Mouse (Mus musculus) layer of hippocampus, postnatal 14 days (tissue): ENCODE results near the gene Mcu. TPM values are rescaled to one million over a fixed set of nuclear protein-coding genes. Genes with fewer than 3 reads are reported as not detected.

Experiments
- DNase-seq, 2 experiments: peaks; one replicate each; pipeline ENCODE4 v3.0.0; 2021 to 2022; ENCODE audit warnings: low spot score in 2 of 2, mixed read lengths in 1 of 2
- total RNA-seq, 2 experiments: library from RNA; stranded (reverse); gene quantifications; 2 replicates each; pipeline ENCODE4 v1.2.3; 2021

Gene Mcu
- total RNA-seq, 2 experiments from 2014 or later: 57.7 to 58.3 TPM

DNA sequence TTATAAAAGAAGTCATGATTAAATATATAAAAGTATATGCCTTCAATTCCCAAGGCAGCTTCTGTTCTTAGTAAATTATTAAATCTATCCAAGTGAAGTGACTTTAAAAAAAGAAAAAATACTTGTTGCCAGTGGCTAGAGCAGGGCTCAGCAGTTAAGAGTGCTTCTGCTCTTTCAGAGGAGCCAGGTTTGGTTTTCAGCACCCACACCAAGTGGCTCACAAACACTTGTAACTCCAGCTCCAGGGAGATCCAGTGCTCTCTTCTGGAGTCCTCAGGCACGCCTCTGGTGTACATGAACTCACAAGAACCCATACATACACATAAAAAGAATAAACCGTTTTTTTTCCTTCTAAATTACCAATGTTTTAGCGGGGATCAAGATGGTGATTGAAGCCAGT is 116.3 kb downstream of the Mcu start:
- no peak for DNase-seq

DNA sequence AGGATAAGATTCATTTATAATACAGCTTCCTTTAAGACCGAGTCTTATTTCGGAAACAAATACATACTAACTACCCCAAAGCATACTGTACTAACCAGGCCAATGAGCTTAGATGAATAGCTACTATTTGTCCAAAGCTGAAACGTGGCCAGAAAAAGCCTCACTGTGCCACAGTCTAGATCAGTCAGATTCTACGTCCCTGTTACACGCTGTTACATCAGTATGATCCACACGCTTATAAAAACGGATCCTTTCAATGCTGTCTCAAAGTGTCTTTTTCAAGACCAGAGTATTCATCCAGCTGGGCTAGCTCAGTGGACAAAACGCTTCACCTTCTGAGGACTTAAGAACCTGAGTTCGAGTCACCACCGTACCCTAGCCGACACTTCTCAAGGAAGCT is 119.5 kb downstream of the Mcu start:
- no peak for DNase-seq

DNA sequence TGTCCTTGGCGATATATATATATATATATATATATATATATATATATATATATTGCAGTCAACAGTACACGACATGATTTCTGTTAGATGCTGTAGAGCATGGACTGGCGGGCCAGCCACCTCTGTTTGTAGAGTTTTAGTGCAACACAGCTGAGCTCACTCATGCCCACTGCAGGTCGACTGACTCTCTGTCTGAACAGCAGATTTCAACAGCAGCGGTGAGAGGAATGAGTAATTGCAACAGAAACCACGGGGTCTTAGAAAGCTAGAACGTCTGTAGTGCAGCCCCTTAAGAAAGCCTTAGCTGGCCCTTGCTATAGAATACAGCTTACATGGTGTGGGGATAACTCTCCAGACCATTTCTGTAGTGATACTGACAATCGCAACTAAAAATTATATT is 121.6 kb downstream of the Mcu start:
- no peak for DNase-seq

DNA sequence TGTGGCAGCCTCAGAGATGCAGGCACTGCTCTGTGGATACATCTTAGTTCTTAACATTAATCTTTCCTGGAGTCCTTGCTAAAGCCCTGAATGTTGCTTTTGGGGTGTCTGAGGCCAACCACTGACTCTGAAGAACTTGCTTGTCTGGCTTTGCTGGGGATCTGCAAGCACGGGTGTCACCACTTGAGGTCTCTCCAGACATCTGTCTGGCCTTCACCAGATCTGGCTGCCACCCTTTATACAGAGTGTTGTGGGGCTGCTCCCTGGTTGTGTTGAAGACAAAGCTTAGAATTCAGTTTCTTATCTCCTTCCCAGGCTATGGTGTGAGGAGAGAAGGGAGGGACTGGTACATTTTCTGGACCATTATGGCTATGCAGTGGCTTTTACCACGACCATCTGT is 122.4 kb downstream of the Mcu start:
- no peak for DNase-seq

DNA sequence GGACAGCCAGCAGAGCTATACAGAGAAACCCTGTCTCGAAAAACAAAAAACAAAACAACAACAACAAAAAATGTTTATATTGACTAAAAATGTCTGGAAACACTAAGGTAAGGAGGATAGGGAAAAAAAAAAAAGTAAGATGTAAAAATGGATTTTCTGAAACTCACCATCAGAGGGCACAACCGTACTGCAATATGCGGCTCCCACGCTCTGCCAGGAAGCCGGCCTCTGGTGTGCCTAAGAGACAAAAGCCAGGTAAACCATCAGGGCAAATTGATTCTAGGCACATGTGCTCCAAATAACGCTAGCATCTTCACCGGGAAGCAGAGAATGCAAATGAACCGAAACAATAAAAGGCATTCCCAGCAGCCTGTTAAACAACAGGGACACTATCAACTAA is 125.6 kb downstream of the Mcu start:
- DNase-seq: peak in 1 of 2 experiments; percentile 47

DNA sequence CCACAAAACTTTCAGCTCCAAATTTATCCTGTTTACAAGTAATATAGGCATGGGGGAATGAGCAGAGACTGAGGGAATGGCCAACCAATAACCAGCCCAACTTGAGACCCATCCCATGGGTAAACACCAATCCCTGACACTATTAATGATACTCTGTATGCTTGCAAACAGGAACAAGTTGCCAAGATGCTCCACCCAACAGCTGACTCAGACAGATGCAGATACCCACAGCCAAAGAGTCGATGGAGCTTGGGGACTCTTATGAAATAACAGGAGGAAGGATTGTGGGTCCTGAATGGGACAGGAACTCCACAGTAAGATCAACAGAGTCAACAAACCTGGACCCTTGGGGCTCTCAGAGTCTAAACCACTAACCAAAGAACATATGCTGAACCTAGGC is 127.1 kb downstream of the Mcu start:
- no peak for DNase-seq

DNA sequence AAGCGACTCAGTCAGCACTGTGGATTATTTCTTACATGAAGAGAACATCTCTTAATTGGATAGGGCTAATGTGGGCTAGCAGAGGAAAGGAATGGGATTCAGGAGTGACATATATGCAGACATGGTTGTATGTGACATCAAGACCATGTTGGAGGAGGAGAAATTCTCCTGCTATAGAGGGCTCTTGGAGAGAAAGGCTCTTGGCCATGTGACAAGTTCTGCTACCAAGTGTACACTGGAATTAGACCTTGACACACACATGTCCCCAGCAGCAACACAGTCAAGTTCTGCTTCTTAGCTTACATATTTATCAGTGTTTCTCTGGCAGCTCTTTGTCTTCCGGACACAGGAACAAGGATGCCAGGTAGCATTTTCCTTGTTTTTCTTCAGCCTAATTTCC is 129.1 kb downstream of the Mcu start:
- DNase-seq: no peak

DNA sequence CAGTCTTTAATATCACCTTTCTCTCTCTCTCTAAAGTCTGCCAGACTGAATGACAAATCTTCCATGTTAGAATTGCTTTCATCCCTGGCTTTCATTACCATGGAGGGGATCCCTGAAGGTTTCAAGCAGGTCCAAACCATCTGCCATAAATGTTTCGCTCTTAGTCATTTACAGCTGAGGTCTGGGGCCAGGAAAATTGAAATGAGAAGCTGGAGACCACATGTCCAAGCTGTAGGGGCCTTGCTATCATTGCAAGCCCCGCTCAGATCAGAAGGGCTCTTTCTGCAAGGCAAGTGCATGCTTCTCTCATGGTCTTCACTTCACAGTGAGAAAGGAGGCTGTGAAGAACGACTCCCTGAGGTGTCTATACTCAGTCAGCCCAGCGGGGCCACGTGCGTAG is 132.2 kb downstream of the Mcu start:
- DNase-seq: no peak

DNA sequence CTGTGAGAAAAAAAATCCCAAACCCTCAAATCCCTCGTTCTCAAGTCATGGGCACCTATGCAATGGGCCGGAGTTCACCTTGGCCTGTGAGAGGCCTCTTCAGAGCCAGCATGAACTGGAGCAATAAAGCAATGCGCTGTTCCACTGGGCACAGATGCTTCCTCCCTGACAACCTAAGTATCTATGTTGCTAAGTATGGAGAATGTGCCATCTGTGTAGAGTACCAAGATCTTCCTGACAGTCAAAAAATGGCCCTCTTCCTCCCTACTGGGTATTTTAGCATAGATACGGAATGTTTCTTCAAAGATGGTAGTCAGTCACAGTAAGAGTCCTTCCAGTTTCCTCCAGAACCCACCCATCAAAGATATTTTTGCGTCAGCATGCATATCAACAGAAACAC is 135.1 kb downstream of the Mcu start:
- DNase-seq: no peak

DNA sequence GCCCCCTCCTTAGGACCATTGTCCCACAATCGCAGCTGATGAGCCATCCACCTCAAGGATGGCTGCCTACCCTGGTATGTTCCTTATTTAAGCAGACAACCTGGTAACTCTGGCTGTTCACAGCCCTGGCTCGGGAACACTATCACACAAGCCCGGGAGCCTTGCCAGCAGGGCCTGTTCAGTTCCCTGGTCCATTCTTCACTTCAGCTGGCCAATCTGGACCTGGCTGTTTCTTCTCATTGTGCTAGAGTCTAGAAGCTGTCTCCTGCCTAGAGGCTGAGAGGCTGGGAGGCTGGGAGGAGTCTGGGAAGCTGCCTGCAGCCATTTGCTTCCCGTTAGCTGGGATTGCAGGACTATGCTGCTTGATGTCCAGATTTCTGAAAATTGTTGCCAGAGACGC is 146.0 kb downstream of the Mcu start:
- DNase-seq: peak; percentile 41 to 55

DNA sequence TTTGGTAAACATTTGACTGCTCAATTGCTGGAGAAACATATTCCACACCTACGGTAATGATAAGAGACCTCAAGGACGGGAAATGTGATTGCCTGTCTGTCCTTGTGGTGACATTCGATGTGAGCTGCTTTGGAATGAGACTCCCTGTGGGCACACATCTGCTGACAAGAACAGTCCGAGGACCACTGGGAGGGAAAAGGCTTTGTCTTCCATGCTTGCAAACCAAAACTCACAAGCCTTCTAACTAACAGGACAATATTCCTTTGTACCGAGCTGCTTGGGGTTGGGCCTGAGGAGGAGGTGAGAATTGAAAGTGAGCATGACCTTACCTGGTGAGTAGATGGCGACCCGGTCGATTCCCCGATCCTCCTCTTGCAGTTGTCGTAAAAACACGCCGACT is 149.2 kb downstream of the Mcu start:
- DNase-seq: no peak

DNA sequence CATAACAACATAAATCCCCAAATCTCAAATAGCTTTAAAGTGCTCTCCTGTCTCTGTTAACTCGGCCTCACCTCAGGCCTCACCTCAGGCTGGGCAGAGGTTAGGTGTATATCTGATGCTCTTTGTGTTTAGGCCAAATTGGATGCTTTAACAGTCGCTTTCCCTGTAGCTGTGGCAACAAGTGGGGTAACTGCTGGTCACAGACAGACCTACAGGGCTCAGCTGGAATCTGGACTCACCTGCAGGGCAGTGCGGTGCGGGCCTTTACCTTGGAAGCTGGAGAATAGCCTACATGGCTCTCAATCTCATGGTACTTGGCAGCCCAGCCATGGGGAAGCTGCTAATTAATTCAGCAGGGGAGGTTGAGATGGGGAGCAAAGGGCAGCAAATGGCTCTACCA is 149.9 kb downstream of the Mcu start:
- no peak for DNase-seq

DNA sequence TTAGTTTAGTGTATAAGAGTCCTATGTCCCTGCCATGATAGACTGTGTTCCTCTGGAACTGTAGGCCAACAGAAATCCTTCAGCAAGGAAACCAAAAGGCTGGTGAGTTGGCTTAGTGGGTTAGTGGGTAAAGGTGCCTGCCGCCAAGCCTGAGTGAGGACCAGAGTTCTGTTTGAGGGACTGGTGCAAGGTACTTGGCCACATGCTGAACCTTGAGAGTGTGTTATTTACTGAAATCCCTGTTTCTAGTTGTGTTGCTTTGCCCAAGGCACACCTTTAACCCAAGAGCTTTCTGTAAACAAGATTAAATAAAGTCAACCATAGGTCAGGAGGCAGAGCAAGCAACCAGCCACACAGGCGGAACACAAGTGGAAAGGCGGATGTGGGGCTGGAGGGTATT is 150.9 kb downstream of the Mcu start:
- DNase-seq: no peak

DNA sequence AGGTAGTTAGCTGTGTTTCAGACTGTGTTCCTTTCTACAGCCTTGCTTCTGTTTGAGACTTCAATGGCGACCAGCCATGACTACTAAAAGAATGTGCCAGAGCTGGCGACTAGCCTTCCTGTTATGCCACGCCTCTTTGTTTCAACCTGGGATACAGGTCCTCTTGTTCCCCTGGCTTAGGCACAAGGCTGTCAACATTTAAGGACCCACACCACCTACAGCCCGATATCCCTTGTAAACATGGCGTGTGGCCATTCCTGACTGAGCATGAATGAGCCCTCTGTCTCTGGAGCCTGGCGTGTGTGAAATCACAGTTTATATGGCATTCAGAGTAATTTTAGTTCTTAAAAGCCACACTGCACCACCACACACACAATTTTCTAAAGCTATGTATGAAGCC is 154.2 kb downstream of the Mcu start:
- no peak for DNase-seq

DNA sequence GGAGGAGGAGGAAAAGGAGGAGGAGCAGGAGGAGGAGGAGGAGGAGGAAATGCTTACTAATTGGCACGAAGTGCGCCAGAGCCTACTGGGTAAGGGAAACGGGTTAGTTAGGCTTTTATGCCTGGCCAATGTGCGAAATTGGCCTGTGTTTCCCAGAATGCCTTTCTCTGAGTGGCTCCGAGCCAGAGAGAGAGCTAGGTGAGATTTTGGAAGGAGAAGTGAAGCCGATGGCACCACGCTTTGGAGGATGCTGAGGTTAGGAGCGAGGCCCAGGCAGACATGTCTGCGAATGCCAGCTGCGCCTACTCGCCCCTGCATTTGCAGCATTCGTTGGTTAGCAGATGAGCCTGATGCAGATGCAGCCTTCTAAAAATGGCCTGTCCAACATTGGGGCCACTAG is 156.7 kb downstream of the Mcu start:
- DNase-seq: peak; percentile 33 to 56

DNA sequence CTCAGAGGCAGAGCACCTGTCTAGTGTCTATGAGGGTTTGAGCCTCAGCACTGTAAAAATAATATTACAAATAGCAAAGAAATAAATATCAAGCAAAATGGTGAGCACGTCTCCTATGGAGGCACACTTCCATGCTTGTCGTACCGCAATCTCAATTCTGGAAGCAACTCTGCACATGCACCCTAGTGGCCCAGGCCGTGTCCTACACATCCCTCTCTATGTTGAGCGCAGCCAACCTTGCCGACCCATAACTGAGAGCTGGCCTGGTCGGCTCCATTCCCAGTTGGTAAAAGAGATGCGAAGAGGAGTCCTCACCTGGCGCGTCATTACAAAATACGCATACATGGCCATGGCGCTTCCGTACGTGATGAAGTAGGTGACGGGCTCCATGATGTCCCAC is 161.9 kb downstream of the Mcu start:
- DNase-seq: no peak

DNA sequence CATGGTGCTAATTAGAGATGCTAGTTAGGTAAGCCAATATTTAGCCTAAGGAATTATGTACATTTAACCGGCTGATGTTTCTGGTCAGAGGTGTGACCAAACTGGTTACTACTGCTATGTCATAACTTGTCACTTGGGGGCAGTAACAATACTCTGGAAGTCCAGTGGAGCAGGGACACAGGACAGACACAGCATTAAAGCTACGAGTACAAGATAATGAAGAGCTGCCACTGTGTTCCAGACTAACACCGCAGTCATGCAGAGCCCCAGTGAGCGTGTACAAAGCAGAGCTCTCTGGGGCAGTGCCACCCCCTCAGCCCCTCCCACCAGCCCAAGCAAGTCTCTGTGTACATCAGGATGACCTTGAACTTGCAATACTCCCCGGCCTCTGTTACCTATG is 164.7 kb downstream of the Mcu start:
- no peak for DNase-seq

DNA sequence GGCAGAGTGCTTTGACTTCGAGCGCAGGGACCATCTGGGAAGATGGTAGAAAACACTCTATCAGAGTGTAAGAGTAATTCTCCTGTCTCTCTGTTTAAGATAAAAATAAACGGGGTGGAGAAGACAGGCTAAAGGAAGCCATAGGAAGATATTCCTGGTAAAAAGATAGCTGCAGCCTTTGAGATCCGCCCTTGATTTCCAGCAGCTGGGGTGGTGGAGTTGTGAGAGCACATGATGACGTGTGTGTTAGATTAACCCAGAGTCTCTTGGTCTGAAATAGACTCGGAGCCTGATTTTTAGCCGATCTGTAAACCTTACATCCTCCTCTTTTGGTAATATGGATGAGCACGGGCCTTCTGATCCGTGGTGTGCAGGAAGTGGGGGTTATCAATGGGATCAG is 168.9 kb downstream of the Mcu start:
- DNase-seq: no peak

DNA sequence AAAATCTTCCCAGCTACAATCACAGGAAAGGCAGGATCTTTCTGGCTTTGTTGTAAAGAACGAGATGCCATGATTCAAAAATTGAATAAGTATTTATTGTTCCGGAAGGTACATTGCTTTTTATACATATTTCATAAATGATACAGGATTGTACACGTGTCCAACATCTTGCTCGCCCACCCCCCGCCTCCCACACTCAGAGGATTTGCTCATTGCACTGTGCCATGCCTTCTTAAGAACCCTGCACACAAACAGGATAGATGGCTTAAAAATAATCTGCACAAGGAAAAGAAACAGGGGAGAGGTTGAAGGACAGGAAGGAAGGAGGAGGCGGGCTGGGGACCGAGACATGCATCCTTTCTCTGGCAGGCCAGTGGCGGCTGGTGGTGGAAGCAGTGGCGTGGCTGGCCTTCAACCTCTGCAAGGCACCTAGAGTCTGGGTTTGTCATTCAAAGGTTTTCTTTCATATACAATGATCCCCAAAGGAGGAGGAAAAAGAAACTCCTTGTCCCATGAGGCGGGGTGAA is 169.5 kb downstream of the Mcu start:
- no peak for DNase-seq

DNA sequence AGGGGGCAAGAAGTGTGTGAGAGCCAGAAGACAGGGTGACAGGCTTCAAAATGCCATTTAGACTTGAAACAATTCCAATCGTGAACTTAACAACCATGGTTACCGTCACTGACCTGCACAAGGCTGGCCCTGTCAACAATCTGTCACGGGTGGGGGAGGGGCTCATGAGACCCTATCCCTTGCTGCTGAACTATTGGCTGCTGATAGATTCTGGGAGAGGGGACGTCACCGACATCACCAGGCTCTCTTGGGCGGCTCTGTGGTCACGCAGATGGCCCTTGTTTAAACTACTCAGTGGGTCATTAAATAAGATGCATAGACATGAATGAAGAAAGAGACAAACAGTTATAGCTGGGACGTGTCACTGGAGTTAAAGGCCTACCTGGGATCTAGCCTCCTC is 171.9 kb downstream of the Mcu start:
- DNase-seq: no peak

DNA sequence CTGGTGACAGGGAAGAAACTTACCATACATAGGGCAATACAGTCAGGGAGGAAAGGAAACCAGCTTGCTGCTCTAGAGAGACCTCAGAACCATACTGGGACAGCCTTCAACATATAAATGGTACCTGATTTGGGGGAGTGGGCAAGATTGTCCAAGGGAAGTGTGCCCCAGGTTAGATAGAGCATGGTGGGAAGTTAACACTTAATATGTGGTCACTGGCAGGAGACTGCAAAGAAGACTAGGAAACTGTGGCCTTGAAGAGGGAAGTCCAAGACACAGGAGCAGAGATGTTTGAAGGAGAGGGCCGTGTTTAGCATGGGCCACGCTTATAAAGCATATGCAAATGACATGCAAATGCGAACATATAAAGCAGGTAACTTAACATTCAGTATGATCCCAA is 172.4 kb downstream of the Mcu start:
- no peak for DNase-seq

DNA sequence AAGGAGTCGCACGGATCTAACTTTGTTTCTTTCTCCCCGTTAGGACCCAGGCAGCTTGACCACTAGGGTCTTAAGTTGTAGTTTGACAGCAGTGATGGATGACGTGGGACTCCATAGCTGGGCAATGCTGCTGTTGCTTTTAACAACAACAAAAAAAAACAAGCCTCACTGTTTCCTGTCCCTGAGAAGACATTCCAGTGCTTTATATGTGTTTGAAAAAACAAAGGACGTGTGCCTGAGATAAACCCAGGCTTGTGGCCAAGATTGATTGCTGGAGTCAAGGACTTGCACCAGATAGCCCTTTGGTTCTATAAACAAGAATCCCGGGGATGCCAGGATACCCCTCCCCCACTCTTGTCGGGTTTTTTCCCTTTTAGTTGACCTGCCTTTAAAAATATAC is 173.3 kb downstream of the Mcu start:
- DNase-seq: no peak

DNA sequence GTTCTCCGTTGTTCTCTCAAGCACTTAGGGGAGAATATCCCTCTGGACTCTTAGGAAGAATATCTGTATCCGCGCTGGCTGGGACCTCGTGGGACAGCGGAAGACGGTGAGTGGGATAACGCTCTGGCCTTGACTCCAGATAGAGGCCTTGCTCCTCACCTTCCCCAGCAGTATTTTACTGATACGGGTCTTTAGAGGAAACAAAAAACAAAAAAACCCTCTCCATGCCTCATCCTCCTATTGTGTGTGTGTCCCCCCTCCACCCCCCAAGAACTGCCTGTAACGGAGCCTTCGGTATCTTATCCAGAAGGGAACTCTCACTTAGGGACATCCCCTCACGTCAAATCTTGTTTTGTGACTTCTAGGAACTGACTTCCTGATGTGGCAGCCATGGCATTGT is 174.8 kb downstream of the Mcu start, which contains the start of gene Oit3:
Gene Oit3 (minus strand): TSS at position 44 of the 400 bp plus-strand sequence.
- DNase-seq: no peak

DNA sequence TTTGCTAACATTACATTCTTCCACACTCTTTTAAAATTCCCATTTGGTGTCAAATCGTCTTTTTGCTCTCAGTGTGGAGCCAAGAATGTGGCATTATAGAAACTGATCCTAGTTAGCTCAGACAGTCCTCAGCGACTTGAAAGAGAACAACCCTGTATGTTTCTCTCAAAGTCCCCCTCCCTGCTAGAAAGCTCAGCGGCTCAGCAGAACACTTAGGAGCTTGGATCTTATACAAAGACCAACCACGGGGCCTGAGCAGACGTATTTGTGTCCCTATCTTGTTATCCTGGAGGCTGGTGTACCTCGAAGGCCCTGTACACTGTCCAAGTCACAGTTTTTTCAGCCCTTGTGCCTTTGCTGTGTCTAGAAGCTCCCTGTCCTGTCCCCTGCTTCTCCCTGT is 176.3 kb downstream of the Mcu start:
- no peak for DNase-seq
